Mouse (Mus musculus) activated CD4-positive, CD25-positive, alpha-beta regulatory T cell, adult 9 weeks (primary cell): ENCODE measurements around the gene Gmppb. TPM values are rescaled to one million over a fixed set of nuclear protein-coding genes. Genes with fewer than 3 reads are reported as not detected.

Experiments used
- polyA plus RNA-seq: library from polyadenylated mRNA; unstranded; fragments of 100-300 nt; shearing (Covaris generic); gene quantifications from one replicate; pipeline ENCODE4 v1.2.1, GENCODE M21; 2017

The Gmppb gene
- 40.7 TPM for polyA plus RNA-seq

GRCm38 (mm10) chr9:108049016-108049455 lies at the start of gene Gmppb:
Gene Gmppb (plus strand): TSS chr9:108049242.

GRCm38 (mm10) chr9:108001922-108002770 lies 46.9 kb upstream of the Gmppb start, which contains the start of gene Ip6k1:
Gene Ip6k1 (plus strand): TSS chr9:108002501.

GRCm38 (mm10) chr9:108052885-108053664 lies 4.0 kb downstream of the Gmppb start, which contains the start of gene Amigo3:
Gene Amigo3 (plus strand): TSS chr9:108053159.

GRCm38 (mm10) chr9:108080168-108080567 lies 31.1 kb downstream of the Gmppb start, which contains the start of gene Mst1:
Gene Mst1 (plus strand): TSS chr9:108080436.

GRCm38 (mm10) chr9:108082988-108083431 lies 34.0 kb downstream of the Gmppb start, which contains the start of gene Rnf123:
Gene Rnf123 (minus strand): TSS chr9:108083346.

GRCm38 (mm10) chr9:108094184-108094941 lies 45.3 kb downstream of the Gmppb start, which contains the start of gene Apeh:
Gene Apeh (minus strand): TSS chr9:108094606.

Other genes starting within 250 kb of the Gmppb start
- gene Rbm6, start 176.0 kb upstream of the Gmppb start, polyA plus RNA-seq: 118 TPM
- 24.2 TPM for gene Mon1a, start 161.1 kb upstream of the Gmppb start, polyA plus RNA-seq
- gene Mst1r, start 142.4 kb upstream of the Gmppb start, polyA plus RNA-seq: not detected
- gene Actl11, start 120.8 kb upstream of the Gmppb start, polyA plus RNA-seq: not detected
- not detected for gene Camkv, start 113.6 kb upstream of the Gmppb start, polyA plus RNA-seq
- 5.7 TPM for gene Traip, start 99.1 kb upstream of the Gmppb start, polyA plus RNA-seq
- 321 TPM for gene Uba7, start 73.7 kb upstream of the Gmppb start, polyA plus RNA-seq
- gene Gm20661, start 66.2 kb upstream of the Gmppb start, polyA plus RNA-seq: 0.27 TPM
- gene Inka1, start 63.4 kb upstream of the Gmppb start, polyA plus RNA-seq: 2.3 TPM
- gene Cdhr4, start 56.7 kb upstream of the Gmppb start, polyA plus RNA-seq: 0.77 TPM
- not detected for gene Gm20662, start 52.9 kb upstream of the Gmppb start, polyA plus RNA-seq
- 68.8 TPM for gene Ip6k1, start 46.7 kb upstream of the Gmppb start, polyA plus RNA-seq
- gene Amigo3, start 3.9 kb downstream of the Gmppb start, polyA plus RNA-seq: 4.8 TPM
- gene Mst1, start 31.2 kb downstream of the Gmppb start, polyA plus RNA-seq: 1.2 TPM
- gene Rnf123, start 34.1 kb downstream of the Gmppb start, polyA plus RNA-seq: 189 TPM
- 140 TPM for gene Apeh, start 45.4 kb downstream of the Gmppb start, polyA plus RNA-seq
- 0.81 TPM for gene Bsn, start 141.1 kb downstream of the Gmppb start, polyA plus RNA-seq
- gene Dag1, start 214.7 kb downstream of the Gmppb start, polyA plus RNA-seq: 6.7 TPM
- 2.3 TPM for gene Nicn1, start 241.2 kb downstream of the Gmppb start, polyA plus RNA-seq
- 0.56 TPM for gene Amt, start 247.6 kb downstream of the Gmppb start, polyA plus RNA-seq